Mouse (Mus musculus): Measurements from ENCODE around the gene Ppp3ca.

Gene Ppp3ca

DNA sequence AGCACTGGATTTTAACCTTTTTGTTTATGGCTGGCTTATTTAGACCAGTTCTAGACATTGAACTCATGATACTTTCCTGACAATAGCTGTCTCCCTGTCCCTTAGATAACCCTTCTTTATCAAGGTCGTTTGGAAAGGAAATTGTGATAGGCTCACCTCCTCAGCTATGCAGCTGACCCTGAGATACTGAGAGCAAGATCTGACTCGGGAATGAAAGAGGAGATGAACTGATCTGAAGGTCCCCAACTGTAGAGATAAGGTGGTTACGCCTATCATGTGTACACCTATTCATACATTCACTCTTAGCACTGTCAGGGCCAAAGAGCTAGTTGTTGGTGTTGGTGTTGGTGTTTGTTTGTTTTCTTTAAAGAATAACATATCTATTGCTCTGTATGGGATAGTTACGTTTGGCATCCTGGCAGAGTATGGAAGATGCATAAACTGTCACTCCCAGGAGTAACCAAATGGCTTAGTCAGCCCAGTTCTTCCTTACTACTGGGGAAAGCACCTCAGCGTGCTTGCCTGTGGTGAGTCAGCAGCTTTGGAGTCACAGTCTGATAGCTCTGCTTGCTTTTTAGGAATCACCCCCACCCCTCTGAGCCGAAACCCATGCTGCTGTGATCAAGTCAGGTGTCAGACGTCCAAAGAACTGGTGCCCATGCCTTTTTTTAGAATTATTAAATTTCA is 91.5 kb downstream of the Ppp3ca start:
- in situ Hi-C loops (cut with MboI, MseI): no loop called here

DNA sequence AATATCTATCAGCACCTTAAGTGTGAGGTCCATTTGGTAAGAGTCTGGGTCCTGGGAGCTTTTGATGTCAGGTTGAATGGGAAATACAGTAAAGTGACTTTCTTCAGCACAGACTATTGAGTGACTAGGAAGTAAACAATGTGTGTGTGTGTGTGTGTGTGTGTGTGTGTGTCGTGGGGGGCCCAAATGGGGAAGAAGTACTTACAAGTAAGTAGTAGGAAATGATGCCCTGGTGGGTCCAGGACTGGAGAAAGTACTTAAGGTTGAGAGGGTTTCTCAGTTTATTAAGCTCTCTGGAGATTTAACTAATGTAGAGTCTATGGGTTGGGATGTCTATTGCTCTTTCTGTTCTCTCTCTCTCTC is 92.0 kb downstream of the Ppp3ca start:
- in situ Hi-C loops (cut with MboI, MseI): no loop called here

DNA sequence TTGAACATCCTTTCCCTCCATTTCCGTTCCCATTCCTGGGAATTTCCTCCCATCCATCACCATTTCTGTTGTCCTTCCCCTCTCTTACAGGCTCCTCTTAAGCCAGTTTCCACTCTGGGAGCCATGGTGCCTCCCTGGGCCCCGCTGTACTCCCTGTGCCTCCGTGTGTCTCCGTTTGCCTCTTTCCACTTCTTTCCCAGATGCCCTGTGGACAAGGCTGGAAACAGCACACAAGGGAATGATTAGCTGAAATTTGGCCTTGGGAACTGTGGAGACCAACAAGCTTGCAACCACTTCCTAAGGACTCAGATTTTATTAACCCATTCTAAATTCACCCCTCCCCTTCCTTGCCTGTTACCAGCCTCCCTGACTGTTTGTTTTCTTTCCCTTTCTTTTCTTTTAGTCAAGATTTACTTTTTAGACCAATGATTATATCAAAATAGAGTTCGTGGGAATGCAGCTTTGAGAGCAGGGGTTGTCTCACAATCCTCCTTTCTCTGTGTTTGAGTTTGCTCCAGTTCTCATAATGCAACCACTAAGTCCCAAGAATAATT is 93.9 kb downstream of the Ppp3ca start:
- in situ Hi-C loops (cut with MboI, MseI): no loop called here

DNA sequence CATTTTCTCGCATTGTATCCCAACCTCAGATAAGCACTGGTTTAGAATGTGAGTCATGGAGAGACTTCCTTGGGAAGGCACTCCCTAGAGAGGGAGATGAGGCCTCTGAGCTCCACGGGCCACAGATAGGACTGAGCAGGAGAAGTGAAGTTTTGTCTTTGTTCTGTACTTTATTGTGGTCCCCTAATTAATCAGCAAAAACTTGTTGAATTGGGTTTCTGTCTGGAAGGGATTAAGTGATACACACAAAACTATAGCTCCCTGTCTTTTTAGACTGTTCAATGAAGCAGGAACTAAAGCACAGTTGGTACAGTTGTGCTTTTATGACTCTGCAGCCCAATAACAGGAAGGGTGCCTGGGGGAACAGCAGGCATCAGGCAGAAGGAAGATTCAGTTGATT is 95.6 kb downstream of the Ppp3ca start:
- in situ Hi-C loops (cut with MboI, MseI): no loop called here

DNA sequence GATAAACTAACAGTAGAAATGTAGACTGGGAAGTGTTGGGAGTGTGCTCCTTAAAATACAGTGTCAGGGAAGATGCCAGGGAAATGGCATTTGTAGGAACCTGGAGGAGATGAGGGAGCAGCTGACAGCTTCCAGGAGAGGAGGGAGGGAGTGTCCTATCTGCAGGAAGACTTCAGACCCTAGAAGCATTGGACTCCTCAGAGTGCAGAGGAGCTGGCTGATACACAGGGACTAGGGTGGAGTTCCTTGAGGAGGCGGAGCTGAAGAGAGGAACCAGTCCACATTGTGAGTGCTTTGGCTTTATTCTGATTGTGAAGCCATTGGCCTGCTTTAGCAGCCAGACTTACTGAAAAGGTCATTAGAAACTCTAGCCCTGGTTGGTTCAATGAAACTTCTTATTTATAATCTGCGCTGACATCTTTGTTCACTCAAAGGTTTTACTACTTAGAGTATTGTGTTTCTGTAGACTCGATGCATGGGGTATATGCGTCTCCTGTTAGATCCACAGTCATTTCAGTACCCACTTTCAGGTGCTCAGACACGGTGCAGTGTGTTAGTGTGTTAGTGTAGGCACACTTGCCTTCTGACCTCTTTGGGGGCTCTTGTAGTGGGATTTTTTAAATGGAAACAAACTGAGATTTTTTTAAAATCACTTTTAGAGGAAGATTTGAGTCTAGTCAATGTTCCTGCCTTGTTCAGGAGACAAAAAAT is 99.0 kb downstream of the Ppp3ca start:
- in situ Hi-C loops (cut with MboI, MseI): no loop called here

DNA sequence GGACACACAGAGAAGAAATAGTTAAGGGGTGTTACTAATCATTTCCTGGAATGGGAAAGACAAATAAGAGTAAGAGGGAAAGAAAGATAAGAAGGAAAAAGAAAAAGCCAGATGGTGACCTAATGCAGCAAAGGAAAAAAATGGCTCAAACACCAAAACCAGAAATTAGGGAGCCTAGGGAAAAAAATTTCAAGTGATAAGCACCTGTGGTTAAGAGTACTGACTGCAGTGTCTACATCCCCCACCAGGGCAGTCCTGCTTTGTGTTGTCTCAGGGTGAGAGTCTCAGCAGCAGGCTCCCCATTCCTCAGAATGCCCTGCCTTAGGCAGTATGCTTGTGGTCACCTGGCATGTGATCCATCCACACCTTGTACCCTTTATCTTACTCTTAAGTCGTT is 99.6 kb downstream of the Ppp3ca start:
- in situ Hi-C loops (cut with MboI, MseI): no loop called here

DNA sequence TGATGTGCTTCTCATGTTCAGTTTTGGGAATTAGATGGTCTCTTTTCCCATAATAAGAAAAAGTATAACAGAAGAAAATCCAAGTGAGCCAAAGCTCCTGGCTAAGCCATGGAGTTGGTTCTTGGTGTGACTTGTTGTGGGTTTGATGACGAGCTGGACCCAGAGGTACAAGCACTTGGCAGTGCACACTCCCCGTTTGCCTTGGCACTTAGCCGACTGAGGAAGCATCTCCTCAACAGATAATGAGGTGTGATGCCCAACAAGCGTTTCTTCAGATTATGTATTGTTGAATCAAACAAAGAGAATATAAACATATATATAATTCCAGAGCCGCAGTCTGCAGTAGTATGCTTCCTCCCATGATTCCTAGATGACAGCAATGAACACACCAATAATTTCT is 101.8 kb downstream of the Ppp3ca start:
- in situ Hi-C loops (cut with MboI, MseI): no loop called here

DNA sequence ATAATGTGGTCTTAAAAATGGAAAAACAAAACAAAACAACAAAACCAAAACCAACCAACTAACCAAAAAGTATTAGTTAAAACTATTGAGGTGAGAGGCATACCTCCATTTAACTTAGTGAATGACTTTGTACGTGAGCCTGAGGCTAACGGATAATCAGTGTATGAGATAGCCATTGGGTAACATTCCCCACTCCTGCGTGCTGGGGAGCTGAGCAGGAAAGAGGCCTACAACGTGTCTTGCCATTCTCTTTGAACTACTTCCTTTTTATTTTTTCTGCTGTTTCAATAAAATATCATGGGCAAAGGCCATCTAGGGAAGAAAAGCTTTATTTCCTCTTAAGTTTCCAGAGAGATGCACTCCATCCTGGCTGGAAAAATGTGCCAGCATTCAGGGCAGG is 103.3 kb downstream of the Ppp3ca start:
- in situ Hi-C loops (cut with MboI, MseI): no loop called here

DNA sequence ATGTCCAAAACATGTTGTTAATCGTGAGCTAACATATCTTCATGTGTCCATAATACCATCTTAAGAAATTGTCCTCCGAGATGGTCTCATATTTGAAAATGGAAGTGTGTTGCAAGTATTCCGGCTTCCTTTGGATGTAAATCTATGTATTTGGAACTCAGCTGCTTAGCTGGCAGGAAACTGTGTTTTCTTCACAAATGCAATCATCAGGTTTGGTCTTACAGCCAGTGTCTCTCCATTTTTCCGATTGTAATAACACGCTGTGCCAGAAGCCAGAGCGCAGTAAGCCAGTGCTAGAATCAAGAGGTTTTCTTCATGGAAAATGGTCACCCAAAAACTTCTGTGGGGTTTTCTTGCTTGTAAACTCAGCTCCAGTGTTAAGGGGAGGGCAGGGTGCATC is 104.3 kb downstream of the Ppp3ca start:
- in situ Hi-C loops (cut with MboI, MseI): no loop called here

DNA sequence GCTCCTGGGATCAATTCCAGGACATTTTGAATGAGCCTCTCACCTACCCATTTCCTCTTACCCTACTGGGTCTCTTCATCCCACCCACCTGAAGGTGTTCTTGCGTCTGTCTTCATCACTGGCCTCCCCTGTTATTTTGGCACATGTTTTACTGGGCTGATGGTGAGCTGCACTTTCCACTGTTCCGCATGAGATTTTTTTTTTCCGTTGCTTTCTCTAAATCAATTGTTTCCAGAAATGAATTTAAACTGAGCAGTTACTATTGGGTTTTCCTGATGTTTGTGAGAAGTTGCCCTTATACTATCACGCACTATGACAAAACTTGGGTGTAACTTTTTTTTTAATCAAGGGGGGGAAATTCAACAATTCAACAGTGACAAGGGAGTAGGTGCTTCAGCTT is 106.6 kb downstream of the Ppp3ca start:
- in situ Hi-C loops (cut with MboI, MseI): no loop called here

DNA sequence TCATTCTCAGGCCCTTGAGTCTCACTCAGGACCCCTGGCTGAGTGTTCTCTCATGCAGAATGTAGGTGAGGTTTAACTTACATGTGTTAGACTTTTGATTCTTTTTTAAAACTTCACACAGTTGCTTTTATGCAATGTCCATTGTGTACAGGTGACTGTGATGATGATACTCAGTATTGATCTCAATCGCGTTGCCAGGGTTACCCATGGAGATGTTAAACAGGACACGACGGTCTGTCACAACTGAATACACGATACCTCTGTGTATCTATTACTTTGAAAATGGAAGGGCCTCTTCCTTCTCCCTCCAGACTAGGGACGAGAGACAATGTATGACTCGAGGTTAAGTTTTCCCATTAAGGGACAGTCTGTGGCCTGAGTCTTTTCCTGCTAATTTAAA is 107.5 kb downstream of the Ppp3ca start:
- in situ Hi-C loops (cut with MboI, MseI): no loop called here

DNA sequence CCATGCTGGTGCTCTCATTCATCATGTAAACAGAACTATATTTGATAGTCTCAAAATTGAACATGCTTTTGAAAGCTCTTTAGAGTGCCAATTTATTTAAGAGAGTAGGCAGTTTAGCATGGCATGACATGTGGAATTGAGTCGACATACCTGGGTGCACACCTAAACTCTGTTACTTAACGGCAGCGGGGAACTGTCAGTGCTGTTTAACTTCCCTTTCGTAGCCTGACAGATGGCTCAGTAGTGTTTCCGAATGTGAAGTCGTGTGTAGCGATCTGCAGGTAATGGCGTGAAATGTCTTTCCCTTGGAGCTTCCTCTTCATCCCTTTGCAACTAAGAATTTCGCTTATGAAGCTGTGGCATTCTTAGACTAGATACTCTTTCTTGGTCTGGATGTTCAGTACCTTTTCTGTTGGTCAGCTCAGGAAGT is 107.9 kb downstream of the Ppp3ca start:
- in situ Hi-C loops (cut with MboI, MseI): no loop called here

DNA sequence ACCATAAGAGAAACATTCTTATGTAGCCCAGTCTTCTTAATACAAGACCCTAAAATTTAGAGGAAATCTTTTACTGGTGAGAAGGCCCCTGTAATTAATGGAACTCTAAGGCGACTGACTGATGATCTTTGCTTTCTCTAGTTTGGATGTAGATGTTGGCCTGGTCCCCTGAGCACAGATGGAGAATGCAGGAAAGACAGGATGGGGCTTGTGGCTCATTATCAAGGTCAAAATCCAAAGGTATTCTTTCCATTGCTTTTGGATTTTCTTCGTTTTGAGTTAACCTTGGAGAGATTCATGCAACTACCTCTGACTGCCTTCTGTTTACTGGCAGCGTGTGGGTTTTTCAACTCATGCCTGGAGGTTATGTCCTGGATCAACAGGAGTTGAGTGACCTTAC is 110.4 kb downstream of the Ppp3ca start:
- in situ Hi-C loops (cut with MboI, MseI): no loop called here

DNA sequence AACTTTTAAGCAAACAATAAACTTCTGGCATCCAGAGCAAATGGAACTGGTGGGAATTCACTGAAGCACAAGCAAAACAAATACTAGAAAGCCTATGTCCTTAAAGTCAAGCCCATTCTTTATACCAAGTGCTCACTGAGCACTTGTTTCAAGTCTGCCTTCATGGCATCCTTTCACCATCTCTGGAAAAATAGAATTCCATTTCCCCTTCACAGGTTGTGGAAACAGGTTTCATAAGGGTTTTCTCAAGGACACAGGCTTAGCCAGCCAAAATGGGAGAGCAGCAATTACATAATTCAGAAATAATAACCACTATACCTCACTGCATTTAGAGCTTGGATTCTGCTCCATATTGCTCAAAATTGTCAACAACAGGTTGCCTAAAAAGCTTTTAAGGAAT is 112.1 kb downstream of the Ppp3ca start:
- in situ Hi-C loops (cut with MboI, MseI): no loop called here

DNA sequence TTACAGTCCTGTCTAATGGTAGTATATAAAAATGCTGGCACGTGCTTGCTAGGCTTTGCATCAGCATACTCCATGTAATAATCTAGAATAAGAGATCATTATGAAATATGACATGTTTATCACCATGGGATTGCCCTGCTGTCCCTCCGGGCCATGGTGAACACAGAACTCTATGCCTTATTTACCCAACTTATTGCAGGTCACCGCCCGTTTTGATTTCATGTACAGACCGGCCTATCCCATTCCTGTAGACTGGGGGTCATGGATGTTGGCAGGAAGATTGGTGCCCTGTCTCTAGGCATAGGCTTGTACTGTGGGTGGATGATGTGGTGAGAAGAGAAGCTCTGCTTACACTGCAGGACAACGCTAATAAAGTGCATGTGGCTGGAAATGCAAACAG is 115.8 kb downstream of the Ppp3ca start:
- in situ Hi-C loops (cut with MboI, MseI): no loop called here

DNA sequence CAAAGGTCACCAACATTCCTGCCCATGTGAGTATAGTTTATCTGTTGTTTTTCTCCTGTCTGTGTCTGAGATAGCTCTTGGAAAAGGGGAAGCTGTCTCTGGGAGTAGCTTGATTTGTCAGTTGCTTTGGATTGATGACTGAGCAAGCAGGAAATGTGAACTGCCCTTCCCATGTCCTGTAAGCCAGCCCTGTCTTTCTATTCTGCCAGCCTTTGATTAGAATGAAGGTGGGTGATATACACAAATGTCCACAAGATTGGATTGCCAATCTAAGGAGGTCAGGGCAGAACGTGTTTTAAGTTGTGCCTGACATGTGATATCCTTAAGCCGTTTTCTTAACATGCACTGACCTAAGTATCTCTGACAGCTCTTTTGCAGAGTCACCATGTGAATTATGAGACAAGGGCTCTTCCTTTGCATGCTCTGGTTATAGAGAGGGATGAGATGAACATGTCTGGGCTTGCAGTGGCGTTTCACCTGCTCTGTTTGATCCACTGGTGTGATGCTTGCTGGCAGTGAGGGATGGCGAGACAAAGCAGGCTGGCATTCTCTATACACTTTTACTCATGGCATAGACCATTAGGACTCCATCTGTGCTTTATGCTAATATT is 120.4 kb downstream of the Ppp3ca start:
- in situ Hi-C loops (cut with MboI, MseI): no loop called here

DNA sequence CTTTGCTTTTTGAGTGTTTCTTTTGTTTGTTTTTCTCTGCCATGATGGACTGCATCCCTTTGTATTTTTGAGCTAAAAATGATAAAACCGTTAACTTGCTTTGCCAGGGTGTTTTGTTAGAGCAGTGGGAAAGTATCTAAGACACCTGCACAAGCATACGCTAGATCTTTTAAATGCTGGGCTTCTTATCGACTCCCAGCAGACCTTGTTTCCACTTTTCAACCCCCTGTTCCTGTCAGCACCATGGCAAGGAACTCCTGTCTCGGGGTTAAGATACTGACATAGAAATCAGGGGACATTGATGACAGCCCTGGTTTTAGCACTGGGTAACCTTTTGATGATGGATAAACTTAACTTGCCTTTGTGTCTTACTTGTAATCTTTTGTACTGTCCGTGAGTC is 121.5 kb downstream of the Ppp3ca start:
- in situ Hi-C loops (cut with MboI, MseI): no loop called here

DNA sequence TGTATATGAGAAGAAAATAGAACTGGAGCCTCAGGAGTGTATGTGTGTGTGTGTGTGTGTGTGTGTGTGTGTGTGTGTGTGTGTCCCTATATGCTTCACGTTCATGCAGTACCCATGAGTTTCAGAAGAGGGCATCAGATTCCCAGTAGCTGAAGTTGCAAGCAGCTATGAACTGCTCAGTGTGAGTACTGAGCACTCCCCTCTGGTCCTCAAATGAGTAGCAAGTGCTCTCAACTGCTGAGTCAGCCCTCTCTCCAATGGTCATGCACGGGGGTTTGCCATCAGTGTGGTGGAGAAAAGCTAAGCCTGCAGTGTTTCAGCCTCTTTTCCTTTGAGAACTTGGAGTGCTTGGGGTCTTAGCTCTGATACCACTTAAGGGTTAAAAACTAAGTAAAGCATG is 122.0 kb downstream of the Ppp3ca start:
- in situ Hi-C loops (cut with MboI, MseI): no loop called here

DNA sequence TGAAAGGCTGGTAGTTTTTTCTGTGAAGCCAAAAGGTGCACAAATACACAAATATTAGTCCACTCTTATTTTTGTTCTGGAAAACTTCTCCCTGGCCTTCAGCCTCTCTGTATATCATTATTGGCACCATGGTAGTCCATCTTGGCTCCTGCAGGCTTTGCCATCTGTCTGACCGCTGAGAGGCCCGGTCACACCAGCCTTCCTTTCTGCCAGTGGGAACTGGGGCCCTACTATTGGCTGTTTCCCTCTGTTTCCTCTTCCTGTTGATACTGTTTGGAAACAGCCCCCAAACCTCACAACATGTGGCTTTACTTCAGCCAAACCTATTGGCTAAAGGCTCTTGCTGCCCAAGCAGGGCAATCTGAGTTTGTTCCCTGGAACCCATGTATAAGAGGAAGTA is 123.5 kb downstream of the Ppp3ca start:
- in situ Hi-C loops (cut with MboI, MseI): no loop called here

DNA sequence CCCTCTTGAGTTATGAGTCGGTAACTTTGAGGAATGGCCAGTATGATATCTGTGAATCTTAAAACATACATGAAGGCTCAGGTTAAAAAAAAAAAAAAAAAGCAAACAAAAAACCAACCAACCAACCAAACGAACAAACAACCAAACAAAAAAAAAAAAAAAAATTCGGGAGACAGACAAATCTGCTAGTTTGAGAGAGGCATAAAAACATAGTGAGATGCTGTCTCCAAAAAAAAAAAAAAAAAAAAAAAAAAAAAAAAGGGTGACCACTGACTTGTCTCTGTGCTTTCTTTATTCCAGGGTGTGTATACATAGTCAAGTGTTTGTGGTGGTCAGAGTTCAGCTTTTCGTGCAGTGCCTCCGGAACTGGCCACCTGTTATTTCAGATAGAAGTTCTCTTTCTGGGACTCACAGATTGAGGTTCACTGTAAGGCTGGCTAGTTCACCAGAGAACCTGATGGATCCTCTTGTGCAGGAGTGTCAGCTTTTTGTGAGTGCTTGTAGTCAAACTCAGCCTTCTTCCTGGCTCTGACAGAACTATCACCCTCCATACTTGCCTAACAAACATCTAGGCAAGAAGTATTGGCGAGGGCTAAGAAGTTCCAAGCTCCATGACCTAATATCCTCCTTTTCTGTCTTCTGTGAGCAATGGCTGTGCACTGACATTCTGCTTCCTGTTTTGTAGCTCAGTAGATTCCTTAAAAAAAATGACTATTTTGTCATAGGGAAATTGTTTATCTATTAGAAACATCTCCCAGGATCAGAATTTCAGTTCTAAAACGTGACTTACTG is 124.7 kb downstream of the Ppp3ca start:
- in situ Hi-C loops (cut with MboI, MseI): no loop called here

DNA sequence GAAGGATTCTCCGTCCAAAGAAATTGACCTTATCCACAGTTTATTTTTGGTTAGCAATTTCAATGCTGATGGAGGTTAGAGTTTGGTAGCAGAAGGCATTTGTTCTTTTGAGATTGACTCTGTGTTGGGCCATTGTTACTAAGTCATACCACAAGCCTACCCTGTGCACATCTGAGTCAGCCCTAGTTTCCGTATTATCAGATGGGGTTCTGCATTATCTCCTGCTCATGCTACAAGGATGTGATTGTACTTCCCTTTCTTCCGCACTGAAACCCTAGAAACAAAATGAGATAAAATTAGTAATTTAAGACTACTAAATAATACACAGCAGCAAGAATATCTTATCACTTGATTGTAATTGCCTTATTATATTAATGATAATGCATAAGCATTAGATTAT is 129.0 kb downstream of the Ppp3ca start:
- in situ Hi-C loops (cut with MboI, MseI): no loop called here

DNA sequence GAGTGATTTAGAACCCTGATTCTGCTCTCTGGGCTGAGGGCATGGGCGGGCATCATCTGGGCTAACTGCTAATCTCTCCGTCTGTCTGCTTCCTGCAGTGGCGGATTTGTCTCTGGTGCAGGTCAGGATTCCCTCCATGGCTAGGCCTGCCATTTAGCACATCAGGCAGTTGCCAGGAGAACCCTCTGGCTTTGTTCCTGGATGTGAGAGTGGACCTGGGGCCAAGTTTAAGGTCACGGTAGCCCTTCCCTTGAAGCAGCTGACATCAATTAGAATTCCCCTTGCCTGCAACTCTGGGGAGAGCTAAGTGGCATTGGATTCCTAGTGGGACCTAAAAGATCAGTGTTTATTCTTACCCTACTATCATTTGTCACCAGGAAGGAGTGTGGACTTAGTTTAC is 132.7 kb downstream of the Ppp3ca start:
- in situ Hi-C loops (cut with MboI, MseI): no loop called here

Measured in regulatory T cell (primary cell).